Mouse (Mus musculus): ENCODE data around the gene Wfdc21. TPM values are rescaled to one million over a fixed set of nuclear protein-coding genes. Genes with fewer than 3 reads are reported as not detected.

Gene Wfdc21
- 1 to 10 TPM in 2 of 4 experiments, not detected in 2; 1.3 to 2.2 TPM for total RNA-seq (2022)

- no peak for DNase-seq
Measured at GRCm38 (mm10) chr11:83746681-83747080, at the start of gene Wfdc21. Gene Wfdc21, plus strand, starts transcription at chr11:83746940.

GRCm38 (mm10) chr11:83703705-83704104 is 43.0 kb upstream of the Wfdc21 start, which contains the start of gene Wfdc17:
Gene Wfdc17, plus strand, starts transcription at chr11:83703991.
- no peak for DNase-seq

GRCm38 (mm10) chr11:83708715-83709114 is 38.0 kb upstream of the Wfdc21 start, which contains the start of gene Wfdc18:
Gene Wfdc18, plus strand, starts transcription at chr11:83709015.
- DNase-seq: no peak

GRCm38 (mm10) chr11:83709683-83710082 is 37.1 kb upstream of the Wfdc21 start:
- no peak for DNase-seq

GRCm38 (mm10) chr11:83712671-83713070 is 34.1 kb upstream of the Wfdc21 start:
- no peak for DNase-seq

GRCm38 (mm10) chr11:83713925-83714324 is 32.8 kb upstream of the Wfdc21 start:
- no peak for DNase-seq

GRCm38 (mm10) chr11:83717042-83717665 is 29.6 kb upstream of the Wfdc21 start:
- peak; percentile 49 for DNase-seq

- DNase-seq: no peak
Measured at GRCm38 (mm10) chr11:83720766-83721165, 26.0 kb upstream of the Wfdc21 start.

GRCm38 (mm10) chr11:83728757-83729432 is 17.8 kb upstream of the Wfdc21 start:
- DNase-seq: no peak

- no peak for DNase-seq
Measured at GRCm38 (mm10) chr11:83731116-83731515, 15.6 kb upstream of the Wfdc21 start.

GRCm38 (mm10) chr11:83733071-83733640 is 13.6 kb upstream of the Wfdc21 start:
- no peak for DNase-seq

GRCm38 (mm10) chr11:83734215-83734614 is 12.5 kb upstream of the Wfdc21 start:
- DNase-seq: no peak

- DNase-seq: no peak
Measured at GRCm38 (mm10) chr11:83735881-83736280, 10.9 kb upstream of the Wfdc21 start.

- DNase-seq: no peak
Measured at GRCm38 (mm10) chr11:83737109-83737558, 9.6 kb upstream of the Wfdc21 start.

GRCm38 (mm10) chr11:83739241-83739640 is 7.5 kb upstream of the Wfdc21 start:
- DNase-seq: peak; percentile 33

GRCm38 (mm10) chr11:83740443-83740991 is 6.2 kb upstream of the Wfdc21 start:
- no peak for DNase-seq

- DNase-seq: no peak
Measured at GRCm38 (mm10) chr11:83741841-83742240, 4.9 kb upstream of the Wfdc21 start.

- DNase-seq: no peak
Measured at GRCm38 (mm10) chr11:83742731-83743355, 3.9 kb upstream of the Wfdc21 start.

- DNase-seq: no peak
Measured at GRCm38 (mm10) chr11:83743525-83743924, 3.2 kb upstream of the Wfdc21 start.

GRCm38 (mm10) chr11:83746152-83746551 is 588 bp upstream of the Wfdc21 start:
- no peak for DNase-seq

- no peak for DNase-seq
Measured at GRCm38 (mm10) chr11:83747376-83748265, 881 bp downstream of the Wfdc21 start.
